Mouse (Mus musculus) CH12.LX (cell line): ENCODE results near the gene Kcnh7. TPM values are rescaled to one million over a fixed set of nuclear protein-coding genes. Genes with fewer than 3 reads are reported as not detected.

Experiments
- DNase-seq: peaks from one replicate; pipeline ENCODE4 v3.0.0-alpha.2; 2013; ENCODE audit errors: extremely low read depth
- H3K27ac ChIP-seq: 2 replicates; pipeline ENCODE4 v1.5.1; 2012; ENCODE audit warnings: low read depth, mild to moderate bottlenecking, control low read depth, moderate library complexity; ENCODE audit not compliant: insufficient read depth
- H3K27me3 ChIP-seq: replicated peaks from 2 replicates; pipeline ENCODE3; 2012; ENCODE audit warnings: inconsistent platforms
- H3K36me3 ChIP-seq, 2 experiments: replicated peaks in 1 of 2; 2 replicates each; pipeline versions ENCODE3 to v1.6.1; 2012; ENCODE audit warnings: inconsistent platforms in 1 of 2, low read length in 1 of 2, mild to moderate bottlenecking in 1 of 2, mixed read lengths in 1 of 2, moderate library complexity in 1 of 2; ENCODE audit not compliant: control insufficient read depth in 1 of 2, insufficient read depth in 1 of 2
- H3K4me1 ChIP-seq, 2 experiments: 2 replicates each; pipeline ENCODE4 v1.6.1; 2012; ENCODE audit warnings: inconsistent platforms in 1 of 2, moderate library complexity in 1 of 2; ENCODE audit not compliant: insufficient read depth in 2 of 2, control insufficient read depth in 1 of 2
- H3K4me2 ChIP-seq: 2 replicates; pipeline ENCODE4 v1.6.1; 2012; ENCODE audit warnings: low read depth, mild to moderate bottlenecking, control low read depth; ENCODE audit not compliant: poor library complexity, insufficient read depth, severe bottlenecking
- H3K4me3 ChIP-seq, 3 experiments: fragments of 150-350 bp in 1 of 3; sonication (generic) in 1 of 3; replicated peaks in 1 of 3; 2 replicates each; pipeline versions ENCODE3 to v1.5.1; 2011 to 2012; ENCODE audit warnings: low read depth in 2 of 3, low read length in 2 of 3, mild to moderate bottlenecking in 2 of 3, moderate library complexity in 2 of 3, control low read depth in 1 of 3, improper control_type of control experiment in 1 of 3, inconsistent platforms in 1 of 3, mixed read lengths in 1 of 3; ENCODE audit not compliant: poor library complexity in 1 of 3
- H3K79me2 ChIP-seq: replicated peaks from 2 replicates; pipeline ENCODE4 v1.6.1; 2012; ENCODE audit warnings: mild to moderate bottlenecking, moderate library complexity; ENCODE audit not compliant: control insufficient read depth, poor library complexity, insufficient read depth, severe bottlenecking; ENCODE audit errors: extremely low read depth
- H3K9ac ChIP-seq: 2 replicates; pipeline ENCODE4 v1.6.1; 2012; ENCODE audit warnings: low read depth, mild to moderate bottlenecking, control low read depth, moderate library complexity; ENCODE audit not compliant: insufficient read depth
- H3K9me3 ChIP-seq: replicated peaks from 2 replicates; pipeline ENCODE3; 2012; ENCODE audit warnings: low read length, inconsistent platforms, mixed read lengths
- CHD1 ChIP-seq: IDR thresholded peaks from 2 replicates; pipeline ENCODE4 v1.6.1; 2012; ENCODE audit warnings: low read depth, low read length, improper control_type of control experiment, inconsistent platforms
- ELF1 ChIP-seq: IDR thresholded peaks from 2 replicates; pipeline ENCODE4 v1.6.1; 2014; ENCODE audit warnings: low read depth, mild to moderate bottlenecking, inconsistent platforms, low read length, improper control_type of control experiment
- EP300 ChIP-seq: IDR thresholded peaks from 2 replicates; pipeline ENCODE4 v1.6.1; 2011; ENCODE audit warnings: low read length, improper control_type of control experiment
- ETS1 ChIP-seq: conservative IDR thresholded peaks from 2 replicates; pipeline ENCODE4 v1.6.1; 2012; ENCODE audit warnings: low read depth, mild to moderate bottlenecking, inconsistent platforms, low read length, improper control_type of control experiment, moderate library complexity
- GABPA ChIP-seq: IDR thresholded peaks from 2 replicates; pipeline ENCODE4 v1.6.1; 2012; ENCODE audit warnings: low read depth, low read length, improper control_type of control experiment, inconsistent platforms; ENCODE audit not compliant: insufficient replicate concordance
- JUN ChIP-seq: IDR thresholded peaks from 2 replicates; pipeline ENCODE4 v1.6.1; 2011; ENCODE audit warnings: low read depth, mild to moderate bottlenecking, low read length, improper control_type of control experiment, moderate library complexity; ENCODE audit not compliant: insufficient read depth
- JUND ChIP-seq: conservative IDR thresholded peaks from 2 replicates; pipeline ENCODE4 v1.6.1; 2011; ENCODE audit warnings: low read depth, low read length, improper control_type of control experiment
- KAT2A ChIP-seq: IDR thresholded peaks from 2 replicates; pipeline ENCODE4 v1.6.1; 2012; ENCODE audit warnings: low read length, improper control_type of control experiment, inconsistent platforms; ENCODE audit not compliant: insufficient replicate concordance
- MAFK ChIP-seq: IDR thresholded peaks from 2 replicates; pipeline ENCODE4 v1.6.1; 2011; ENCODE audit warnings: low read length, improper control_type of control experiment; ENCODE audit not compliant: insufficient replicate concordance
- MEF2A ChIP-seq: IDR thresholded peaks from 2 replicates; pipeline ENCODE4 v1.6.1; 2014; ENCODE audit warnings: low read depth, mild to moderate bottlenecking, inconsistent platforms, low read length, improper control_type of control experiment, borderline replicate concordance
- MYC ChIP-seq: IDR thresholded peaks from 2 replicates; pipeline ENCODE4 v1.6.1; 2011; ENCODE audit warnings: low read depth, mild to moderate bottlenecking, improper control_type of control experiment, low read length
- NRF1 ChIP-seq: IDR thresholded peaks from 2 replicates; pipeline ENCODE4 v1.6.1; 2014; ENCODE audit warnings: low read depth, mild to moderate bottlenecking, inconsistent platforms, low read length, improper control_type of control experiment, moderate library complexity
- POLR2AphosphoS2 ChIP-seq: IDR thresholded peaks from 2 replicates; pipeline ENCODE4 v1.6.1; 2011; ENCODE audit warnings: low read depth, low read length, improper control_type of control experiment
- RCOR1 ChIP-seq: conservative IDR thresholded peaks from 2 replicates; pipeline ENCODE4 v1.6.1; 2012; ENCODE audit warnings: low read depth, mild to moderate bottlenecking, inconsistent platforms, low read length, improper control_type of control experiment
- SIN3A ChIP-seq: IDR thresholded peaks from 2 replicates; pipeline ENCODE4 v1.6.1; 2012; ENCODE audit warnings: low read length, improper control_type of control experiment, inconsistent platforms
- SMC3 ChIP-seq: IDR thresholded peaks from 2 replicates; pipeline ENCODE4 v1.6.1; 2011; ENCODE audit warnings: low read depth, low read length, improper control_type of control experiment
- UBTF ChIP-seq: IDR thresholded peaks from 2 replicates; pipeline ENCODE4 v1.6.1; 2012; ENCODE audit warnings: low read depth, mild to moderate bottlenecking, inconsistent platforms, low read length, improper control_type of control experiment, moderate library complexity
- USF1 ChIP-seq: IDR thresholded peaks from 2 replicates; pipeline ENCODE4 v1.6.1; 2014; ENCODE audit warnings: low read depth, mild to moderate bottlenecking, inconsistent platforms, low read length, improper control_type of control experiment
- USF2 ChIP-seq: conservative IDR thresholded peaks from 2 replicates; pipeline ENCODE4 v1.6.1; 2011; ENCODE audit warnings: low read depth, low read length, improper control_type of control experiment
- ZMIZ1 ChIP-seq: IDR thresholded peaks from 2 replicates; pipeline ENCODE4 v1.6.1; 2012; ENCODE audit warnings: low read depth, mild to moderate bottlenecking, inconsistent platforms, low read length, improper control_type of control experiment
- ZNF384 ChIP-seq: IDR thresholded peaks from 2 replicates; pipeline ENCODE4 v1.6.1; 2012; ENCODE audit warnings: low read depth, low read length, improper control_type of control experiment, inconsistent platforms
- dilution Hi-C: fragments of 300-500 bp; cut with MboI; formaldehyde crosslinking; loops from 2 replicates; pipeline ENCODE4 v1.14.3; 2020; ENCODE audit warnings: low sequenced_read_pairs; ENCODE audit not compliant: extremely low pct_unique_long_range_greater_than_20kb, extremely low pct_ligation_motif_present
- in situ Hi-C: fragments of 300-500 bp; cut with MboI; formaldehyde crosslinking; loops from 3 replicates; pipeline ENCODE4 v1.14.3; 2019; ENCODE audit warnings: low sequenced_read_pairs, low pct_ligation_motif_present, low pct_unique_long_range_greater_than_20kb, mixed read lengths
- polyA plus RNA-seq: library from polyadenylated mRNA; unstranded; fragments of >175 nt; gene quantifications from 2 replicates; pipeline ENCODE4 v1.2.1, GENCODE M21; 2012; ENCODE audit warnings: low read depth; ENCODE audit not compliant: insufficient read length
- total RNA-seq, 2 experiments: library from RNA; depleted of rRNA; stranded (reverse); fragments of 300-350 nt in 1 of 2; fragments of >200 nt in 1 of 2; gene quantifications; 2 replicates each; pipeline ENCODE4 v1.2.3; 2012 to 2014

Gene Kcnh7
- total and polyA plus RNA-seq, 3 experiments: 0.10 TPM; not detected in 2

- Histone ChIP-seq H3K79me2 (no peaks in the 10 kb centered on the region), H3K36me3 (peaks cover 2 to 5% of the 10 kb centered on the region in 2 experiments), H3K4me1 (peaks cover 11 to 29% of the 10 kb centered on the region in 2 experiments), H3K9ac (peak overlapping the region; percentile 51; the same call in 1 of the 2 replicates), H3K9me3 (no peaks in the 10 kb centered on the region), H3K4me2 (peak overlapping the region; percentile 61), H3K27me3 (no peaks in the 10 kb centered on the region), H3K4me3 (peak overlapping the region; percentile 4 to 21 (median 20)), H3K27ac (no peak overlapping the region)
- dilution Hi-C loops (no loop called here), in situ Hi-C loops (no loop called here)
- TF ChIP-seq JUND: no peak
- TF ChIP-seq UBTF: no peak
- no peak for TF ChIP-seq USF1
- peak; percentile 51 for TF ChIP-seq ZNF384
- TF ChIP-seq JUN: no peak
- TF ChIP-seq ZMIZ1: no peak
- no peak for TF ChIP-seq ELF1
- no peak for TF ChIP-seq KAT2A
- TF ChIP-seq SMC3: no peak
- TF ChIP-seq MEF2A: peak; percentile 54; the same call in 1 of the 2 replicates
- no peak for DNase-seq
Observed at GRCm38 (mm10) chr2:62685934-62686333, 498.2 kb downstream of the Kcnh7 start.

GRCm38 (mm10) chr2:62684989-62685595, 499.0 kb downstream of the Kcnh7 start:
- Histone ChIP-seq H3K36me3 (no peaks in the 10 kb centered on the region), H3K4me1 (peaks cover 11 to 32% of the 10 kb centered on the region in 2 experiments), H3K9me3 (no peaks in the 10 kb centered on the region), H3K79me2 (no peaks in the 10 kb centered on the region), H3K27me3 (no peaks in the 10 kb centered on the region), H3K4me3 (peak overlapping the region in 1 of 3 experiments; percentile 47), H3K4me2 (peak overlapping the region; percentile 96), H3K27ac (peak overlapping the region; percentile 62; the same call in 1 of the 2 replicates), H3K9ac (peak overlapping the region; percentile 78)
- dilution Hi-C loops: no loop called here
- in situ Hi-C loops: no loop called here
- DNase-seq: peak; percentile 39
- no peak for TF ChIP-seq ETS1
- TF ChIP-seq EP300: 0 out of 2 replicates have a peak, but pooled peaks have one; percentile 11
- peak; percentile 97 for TF ChIP-seq MAFK

GRCm38 (mm10) chr2:62681667-62682066, 502.4 kb downstream of the Kcnh7 start:
- Histone ChIP-seq H3K9ac (no peak overlapping the region; the same call in 1 of the 2 replicates), H3K36me3 (no peaks in the 10 kb centered on the region), H3K4me1 (peaks cover 11 to 32% of the 10 kb centered on the region in 2 experiments), H3K9me3 (no peaks in the 10 kb centered on the region), H3K27me3 (no peaks in the 10 kb centered on the region), H3K4me3 (no peak overlapping the region), H3K79me2 (no peaks in the 10 kb centered on the region), H3K4me2 (peak overlapping the region; percentile 63; the same call in 1 of the 2 replicates), H3K27ac (no peak overlapping the region)
- DNase-seq: no peak
- in situ Hi-C loops: no loop called here
- TF ChIP-seq POLR2AphosphoS2 (no peak), SMC3 (no peak), MYC (no peak), MEF2A (no peak), NRF1 (no peak), GABPA (no peak), ETS1 (no peak), UBTF (no peak), SIN3A (no peak), JUND (no peak), CHD1 (no peak), USF1 (no peak), USF2 (no peak), RCOR1 (no peak), ELF1 (no peak)
- dilution Hi-C loops: no loop called here
